Mouse (Mus musculus): ENCODE measurements around the gene Sfswap. TPM values are rescaled to one million over a fixed set of nuclear protein-coding genes. Genes with fewer than 3 reads are reported as not detected.
A peak's percentile ranks its signal among the peaks of the same experiment; 100 is the strongest.
"Not testable (repeated sequence)": the region's sequence is repeated elsewhere in the genome, so short reads cannot be mapped to it uniquely, and the experiment has no call there.

Gene Sfswap
- polyA plus RNA-seq, 3 experiments from 2014 or later: 20.2 to 43.9 (median 33.4) TPM

GRCm38 (mm10) chr5:129586471-129586870, 85.5 kb downstream of the Sfswap start:
- ATAC-seq: no peak

- no peak for ATAC-seq
Observed at GRCm38 (mm10) chr5:129590915-129591314, 89.9 kb downstream of the Sfswap start.

GRCm38 (mm10) chr5:129594116-129595114, 93.4 kb downstream of the Sfswap start:
- ATAC-seq: peak; percentile 85

GRCm38 (mm10) chr5:129602071-129602487, 101.1 kb downstream of the Sfswap start:
- ATAC-seq: no peak

- ATAC-seq: no peak
Observed at GRCm38 (mm10) chr5:129607476-129607875, 106.5 kb downstream of the Sfswap start.

GRCm38 (mm10) chr5:129611060-129611459, 110.0 kb downstream of the Sfswap start:
- ATAC-seq: peak; percentile 46

- ATAC-seq: not testable (repeated sequence)
Observed at GRCm38 (mm10) chr5:129620600-129620999, 119.6 kb downstream of the Sfswap start.

Other genes with a start within 250 kb of the Sfswap start
- under 1 TPM in 1 of 3 experiments, not detected in 2; 0.08 TPM for gene Mmp17, start 82.9 kb downstream of the Sfswap start, polyA plus RNA-seq (2017; shearing (Covaris generic))
- 1 to 10 TPM; 4.6 to 5.1 (median 4.8) TPM for gene Zfp11, start 168.9 kb downstream of the Sfswap start, polyA plus RNA-seq (2017; shearing (Covaris generic))
- not detected for gene Sept14, start 207.3 kb downstream of the Sfswap start, polyA plus RNA-seq (2017; shearing (Covaris generic))
- 100 to 1,000 TPM; 109 to 124 (median 117) TPM for gene Mrps17, start 214.3 kb downstream of the Sfswap start, polyA plus RNA-seq (2017; shearing (Covaris generic))
- 10 to 100 TPM; 52.3 to 79.8 (median 79.6) TPM for gene Nipsnap2, start 223.8 kb downstream of the Sfswap start, polyA plus RNA-seq (2017; shearing (Covaris generic))